13 mouse cellular contexts compared by ENCODE assay signal in the genomic region with DNA sequence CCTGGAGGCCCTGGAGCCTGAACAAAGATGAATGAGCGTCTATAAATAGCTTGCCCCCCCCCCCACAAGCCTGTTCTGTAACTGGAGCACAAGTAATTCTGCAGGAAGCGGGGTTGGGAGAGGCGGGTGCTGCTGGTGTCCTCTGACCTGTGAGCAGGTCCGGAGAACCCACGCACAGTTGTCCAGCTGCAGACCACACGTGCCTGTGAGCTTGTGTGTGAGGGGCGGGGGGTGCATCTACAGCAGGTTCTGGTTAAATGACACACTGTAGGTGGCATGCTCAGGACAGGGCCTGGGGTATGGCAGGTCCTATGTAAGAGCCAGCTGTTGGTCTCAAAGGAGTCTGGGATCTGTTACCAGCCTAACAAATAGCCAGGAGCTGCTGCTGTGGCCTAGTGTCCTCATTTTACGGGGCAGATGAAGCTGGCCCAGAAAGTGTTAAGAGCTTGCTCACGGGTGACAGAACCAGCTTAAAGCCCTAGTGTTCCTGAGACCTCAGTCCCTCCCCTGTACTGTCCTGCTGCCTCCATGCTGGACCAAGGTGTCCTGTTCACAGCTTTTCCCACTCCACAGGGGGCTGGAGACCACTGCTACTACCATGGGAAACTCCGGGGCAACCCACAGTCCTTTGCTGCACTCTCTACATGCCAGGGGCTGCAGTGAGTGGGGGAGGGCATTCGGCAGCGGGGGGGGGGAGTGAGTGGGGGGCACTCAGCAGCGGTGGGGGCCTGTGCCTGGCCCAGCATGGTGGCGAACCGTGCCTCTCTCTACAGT. TPM values are rescaled to one million over a fixed set of nuclear protein-coding genes. Genes with fewer than 3 reads are reported as not detected.
DNase-seq lines count a peak whose midpoint lies in the region; ATAC-seq and TF ChIP-seq lines count a peak whose summit lies in the region.
"Had no signal": no experiment of that assay in that cellular context is flagged by ENCODE, and none has a peak within 500 bp of the region (broad histone marks: within the 10 kb centered on the region; RNA-seq: fewer than 3 reads in every experiment).

No protein-coding gene starts in this region.

- no peak for TF ChIP-seq CTCF in stomach, postnatal 0 days (IDR thresholded peaks at IDR 0.05; ENCODE audit: low read depth)
- no peak for TF ChIP-seq CTCF in layer of hippocampus, adult 2 months (conservative IDR thresholded peaks at IDR 0.05)

- peaks cover 28% of the 10 kb centered on the region for H3K4me1 ChIP-seq in heart, embryonic 15.5 days (replicated peaks)
- H3K4me1 ChIP-seq in stomach, embryonic 16.5 days (ENCODE audit: control insufficient read depth, insufficient read depth, low read length): peaks cover 13% of the 10 kb centered on the region
- H3K4me1 ChIP-seq in stomach, postnatal 0 days (replicated peaks; ENCODE audit: control insufficient read depth, insufficient read depth): no peaks in the 10 kb centered on the region
- H3K4me1 ChIP-seq in embryonic facial prominence, embryonic 14.5 days (ENCODE audit: control insufficient read depth, insufficient read depth, low read length): peaks cover 9% of the 10 kb centered on the region

- WGBS in heart, embryonic 15.5 days: 27% methylated on average over 15 of the region's 15 CpGs
- WGBS in stomach, embryonic 16.5 days: 30% methylated on average over 15 of the region's 15 CpGs
- 40% methylated on average over 15 of the region's 15 CpGs for WGBS in stomach, postnatal 0 days
- WGBS in embryonic facial prominence, embryonic 14.5 days: 38% methylated on average over 11 of the region's 15 CpGs

- H3K9ac ChIP-seq in heart, embryonic 15.5 days: no peak overlapping the region
- peak overlapping the region; percentile 16; the same call in 1 of the 2 replicates for H3K9ac ChIP-seq in stomach, embryonic 16.5 days (ENCODE audit: low read length)
- H3K9ac ChIP-seq in stomach, postnatal 0 days (ENCODE audit: low read length): no peak overlapping the region
- H3K9ac ChIP-seq in embryonic facial prominence, embryonic 14.5 days (ENCODE audit: low read depth, low read length): no peak overlapping the region
- H3K9ac ChIP-seq: embryonic facial prominence, embryonic 15.5 days; liver, embryonic 13.5 days had no signal

- TF ChIP-seq EP300 in stomach, postnatal 0 days (optimal IDR thresholded peaks at IDR 0.05): no peak

- no peak; the same call in 1 of the 2 replicates for ATAC-seq in heart, embryonic 15.5 days (replicated peaks; ENCODE audit: insufficient number of reproducible peaks, insufficient read depth, low FRiP score, low read depth)
- no peak for ATAC-seq in stomach, embryonic 16.5 days (ENCODE audit: insufficient read depth, low FRiP score)
- ATAC-seq in stomach, postnatal 0 days (ENCODE audit: low FRiP score, low TSS enrichment): no peak
- ATAC-seq in embryonic facial prominence, embryonic 14.5 days (ENCODE audit: low read depth): no peak
- no peak for ATAC-seq in erythroid progenitor cell, adult 5-6 weeks (replicated peaks; ENCODE audit: low FRiP score, poor library complexity, severe bottlenecking)

- H3K27me3 ChIP-seq in heart, embryonic 15.5 days: peaks cover 7% of the 10 kb centered on the region; the same call in 1 of the 2 replicates
- H3K27me3 ChIP-seq in stomach, embryonic 16.5 days (ENCODE audit: control insufficient read depth, insufficient read depth, low read length): no peaks in the 10 kb centered on the region
- no peaks in the 10 kb centered on the region for H3K27me3 ChIP-seq in stomach, postnatal 0 days (ENCODE audit: control insufficient read depth, insufficient read depth, low read length)
- peaks cover 6% of the 10 kb centered on the region; the same call in 1 of the 2 replicates for H3K27me3 ChIP-seq in embryonic facial prominence, embryonic 14.5 days (replicated peaks; ENCODE audit: control insufficient read depth, insufficient read depth, low read length)
- H3K27me3 ChIP-seq: embryonic facial prominence, embryonic 15.5 days had no signal

- H3K4me2 ChIP-seq in heart, embryonic 15.5 days: no peak overlapping the region
- H3K4me2 ChIP-seq in stomach, embryonic 16.5 days (ENCODE audit: low read depth, low read length): no peak overlapping the region; the same call in 1 of the 2 replicates
- H3K4me2 ChIP-seq in stomach, postnatal 0 days (replicated peaks; ENCODE audit: low read depth): no peak overlapping the region
- no peak overlapping the region for H3K4me2 ChIP-seq in embryonic facial prominence, embryonic 14.5 days (ENCODE audit: low read depth, low read length)
- H3K4me2 ChIP-seq: embryonic facial prominence, embryonic 15.5 days; liver, embryonic 13.5 days had no signal

- no peaks in the 10 kb centered on the region for H3K9me3 ChIP-seq in heart, embryonic 15.5 days (replicated peaks)
- no peaks in the 10 kb centered on the region for H3K9me3 ChIP-seq in stomach, embryonic 16.5 days (replicated peaks; ENCODE audit: control insufficient read depth, low read length)
- no peaks in the 10 kb centered on the region for H3K9me3 ChIP-seq in stomach, postnatal 0 days (ENCODE audit: control insufficient read depth, low read length)
- no peaks in the 10 kb centered on the region for H3K9me3 ChIP-seq in embryonic facial prominence, embryonic 14.5 days (ENCODE audit: control insufficient read depth, low read length)
- H3K9me3 ChIP-seq: embryonic facial prominence, embryonic 15.5 days; liver, embryonic 13.5 days had no signal

- no peaks in the 10 kb centered on the region for H3K36me3 ChIP-seq in heart, embryonic 15.5 days
- no peaks in the 10 kb centered on the region for H3K36me3 ChIP-seq in stomach, embryonic 16.5 days (ENCODE audit: control insufficient read depth, insufficient read depth, low read length)
- H3K36me3 ChIP-seq in stomach, postnatal 0 days (ENCODE audit: control insufficient read depth, insufficient read depth, low read length): no peaks in the 10 kb centered on the region
- no peaks in the 10 kb centered on the region for H3K36me3 ChIP-seq in embryonic facial prominence, embryonic 14.5 days (ENCODE audit: control insufficient read depth, insufficient read depth, low read length)
- H3K36me3 ChIP-seq: embryonic facial prominence, embryonic 15.5 days; liver, embryonic 13.5 days had no signal

- no peak for DNase-seq in heart, adult 8-10 months (ENCODE audit: low spot score)
- DNase-seq in stomach, postnatal 0 days (ENCODE audit: low spot score): no peak
- peak; percentile 59 for DNase-seq in embryonic facial prominence, embryonic 14.5 days (ENCODE audit: low spot score)
- no peak for DNase-seq in layer of hippocampus, adult 2 months (ENCODE audit: low spot score in 2 of 2)
- DNase-seq: adrenal gland, postnatal 25 days; gastrocnemius, postnatal 25 days; kidney, postnatal 25 days; liver, embryonic 13.5 days had no signal

- no peak overlapping the region for H3K4me3 ChIP-seq in heart, embryonic 15.5 days
- no peak overlapping the region for H3K4me3 ChIP-seq in stomach, embryonic 16.5 days (replicated peaks; ENCODE audit: low read length)
- H3K4me3 ChIP-seq in stomach, postnatal 0 days (ENCODE audit: low read depth, low read length): no peak overlapping the region
- no peak overlapping the region for H3K4me3 ChIP-seq in embryonic facial prominence, embryonic 14.5 days (ENCODE audit: low read depth, low read length)
- no peak overlapping the region for H3K4me3 ChIP-seq in layer of hippocampus, adult 2 months
- H3K4me3 ChIP-seq: embryonic facial prominence, embryonic 15.5 days; liver, embryonic 13.5 days had no signal

- peak overlapping the region; percentile 24 for H3K27ac ChIP-seq in heart, embryonic 15.5 days
- no peak overlapping the region for H3K27ac ChIP-seq in stomach, embryonic 16.5 days (ENCODE audit: low read length)
- no peak overlapping the region for H3K27ac ChIP-seq in stomach, postnatal 0 days (replicated peaks)
- no peak overlapping the region for H3K27ac ChIP-seq in embryonic facial prominence, embryonic 14.5 days (replicated peaks; ENCODE audit: low read depth, low read length)
- no peak overlapping the region for H3K27ac ChIP-seq in layer of hippocampus, adult 2 months
- H3K27ac ChIP-seq: embryonic facial prominence, embryonic 15.5 days; liver, embryonic 13.5 days had no signal

RNA-seq across cellular contexts. Expression of a gene that starts 9.6 kb away (rescaled TPM):
- polyA plus RNA-seq in heart, embryonic 15.5 days (2015; fragmentation: Nextera tagmentation; extraction: Ambion mirVana): 5.5 and 6.7 TPM in 2 replicates
- 1 to 10 TPM; 4.4 to 6.8 (median 6.0) TPM for total RNA-seq in heart, adult 8-10 months (2022)
- polyA plus RNA-seq in stomach, embryonic 16.5 days (2015; fragmentation: Nextera tagmentation; extraction: Ambion mirVana): 4.5 and 5.2 TPM in 2 replicates
- 1.8 and 2.0 TPM in 2 replicates for polyA plus RNA-seq in stomach, postnatal 0 days (2015; fragmentation: Nextera tagmentation; extraction: Ambion mirVana)
- polyA plus RNA-seq in embryonic facial prominence, embryonic 14.5 days (2014; fragmentation: Nextera tagmentation; extraction: Ambion mirVana): 8.1 and 9.3 TPM in 2 replicates
- total RNA-seq in layer of hippocampus, adult 2 months (2021): 100 to 1,000 TPM; 192 to 212 TPM
- total RNA-seq in erythroid progenitor cell, adult 5-6 weeks (2015; ENCODE audit: low replicate concordance): not detected in 2 replicates
- total RNA-seq in erythroid progenitor cell, adult 5-6 weeks (2017; ENCODE audit: low replicate concordance): not detected in 2 replicates

RNA-seq across cellular contexts. Expression of a gene that starts 48.7 kb away (rescaled TPM):
- 46.6 and 48.5 TPM in 2 replicates for polyA plus RNA-seq in heart, embryonic 15.5 days (2015; fragmentation: Nextera tagmentation; extraction: Ambion mirVana)
- total RNA-seq in heart, adult 8-10 months (2022): 10 to 100 TPM; 13.9 to 25.4 (median 20.5) TPM
- 30.1 and 38.5 TPM in 2 replicates for polyA plus RNA-seq in stomach, embryonic 16.5 days (2015; fragmentation: Nextera tagmentation; extraction: Ambion mirVana)
- polyA plus RNA-seq in stomach, postnatal 0 days (2015; fragmentation: Nextera tagmentation; extraction: Ambion mirVana): 18.1 and 21.1 TPM in 2 replicates
- 46.0 and 49.6 TPM in 2 replicates for polyA plus RNA-seq in embryonic facial prominence, embryonic 14.5 days (2014; fragmentation: Nextera tagmentation; extraction: Ambion mirVana)
- total RNA-seq in layer of hippocampus, adult 2 months (2021): 1 to 10 TPM; 4.7 TPM
- not detected in 2 replicates for total RNA-seq in erythroid progenitor cell, adult 5-6 weeks (2015; ENCODE audit: low replicate concordance)
- not detected in 2 replicates for total RNA-seq in erythroid progenitor cell, adult 5-6 weeks (2017; ENCODE audit: low replicate concordance)
- total RNA-seq: megakaryocyte progenitor cell, adult 5-6 weeks had no signal
